Mouse (Mus musculus) embryonic stem cell, embryonic (primary cell): ENCODE results near the gene Kcnk5.

Source experiments
- CTCF ChIA-PET, 4 experiments: fragments of 300-600 bp in 2 of 4; fragments of 350-600 bp in 2 of 4; sonication (Branson Sonifier 250); formaldehyde crosslinking; loops; one replicate each; lab custom pipeline; 2022; ENCODE audit warnings: inconsistent platforms in 2 of 4; lab: Charles Lee
- POLR2A ChIA-PET, 4 experiments: fragments of 300-600 bp in 2 of 4; fragments of 350-600 bp in 2 of 4; sonication (Branson Sonifier 250); formaldehyde crosslinking; loops; one replicate each; lab custom pipeline; 2022; ENCODE audit warnings: antibody characterized with exemption in 4 of 4, inconsistent platforms in 1 of 4; lab: Charles Lee

Gene Kcnk5

DNA sequence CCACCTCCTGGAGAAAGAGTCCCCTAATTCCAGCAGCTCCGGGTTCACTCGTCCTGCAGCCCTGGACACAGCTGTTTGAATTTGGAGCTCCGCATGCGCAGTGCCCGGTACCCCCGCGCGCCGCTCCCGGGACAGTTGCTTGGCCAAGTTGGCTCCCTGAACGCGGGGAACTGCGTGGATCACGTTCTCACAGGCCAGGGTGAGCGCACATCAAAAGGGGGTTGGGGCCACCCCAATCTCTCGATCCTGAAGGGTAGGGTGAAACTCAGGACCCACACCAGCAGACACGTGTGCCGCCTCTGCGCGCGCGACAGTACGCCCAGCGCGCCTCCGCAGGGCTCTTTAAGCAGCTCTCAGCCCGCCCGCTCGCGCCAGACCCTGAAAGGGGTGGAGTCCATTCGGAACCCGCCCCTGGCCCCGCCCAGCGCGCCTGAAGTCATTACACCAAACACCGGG is at the start of gene Kcnk5:
Gene Kcnk5, minus strand, starts transcription at position 344 of the 456 bp plus-strand sequence.
- ChIA-PET CTCF (interaction anchor here in 3 of 4 experiments (0.7 to 2.6 kb wide), 7 partner anchors 39 to 78 kb away, joined by 3 to 14 read pairs (median 5); no protein-coding TSS in a partner anchor), POLR2A (interaction anchor here (0.5 to 26.7 kb wide), 120 partner anchors 9 to 835 kb away, joined by 3 to 451 read pairs (median 5); partner anchors contain the start of genes Nid2 (in 2 of the 4), Nudt13 (in 2 of the 4), Saysd1 (in 2 of the 4) and Vcl (in 2 of the 4))

DNA sequence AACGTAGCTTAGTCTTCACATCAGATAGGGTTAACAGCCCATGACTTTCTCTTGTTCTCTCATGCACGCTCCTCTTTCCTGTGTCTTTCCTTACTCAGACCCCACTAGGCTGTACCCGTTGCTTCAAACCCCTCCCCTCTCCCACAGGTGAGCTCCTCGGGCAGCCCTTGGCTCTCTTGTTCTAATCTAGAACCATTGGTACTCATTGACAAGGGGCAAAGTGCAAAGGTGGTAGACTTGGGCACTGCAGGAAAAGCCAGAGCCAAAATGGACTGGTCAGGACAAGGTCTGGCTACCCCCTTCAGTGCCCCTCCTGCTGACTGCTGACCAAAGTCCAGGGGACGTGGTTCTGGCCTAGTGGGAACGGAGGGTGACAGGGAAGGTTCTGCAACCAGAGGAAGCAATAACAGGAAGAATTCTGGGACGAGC is 48.5 kb upstream of the Kcnk5 start:
- ChIA-PET CTCF (interaction anchor here in 2 of 4 experiments (0.5 to 2.0 kb wide), 3 partner anchors 9 to 116 kb away, joined by 3 to 10 read pairs (median 6); no protein-coding TSS in a partner anchor), POLR2A (interaction anchor here in 3 of 4 experiments (0.7 to 21.5 kb wide), 15 partner anchors 8 to 253 kb away, joined by 3 to 278 read pairs (median 4); partner anchors contain the start of genes Kcnk5 (in 2 of the 3) and Gng2 (in 1 of the 3))

DNA sequence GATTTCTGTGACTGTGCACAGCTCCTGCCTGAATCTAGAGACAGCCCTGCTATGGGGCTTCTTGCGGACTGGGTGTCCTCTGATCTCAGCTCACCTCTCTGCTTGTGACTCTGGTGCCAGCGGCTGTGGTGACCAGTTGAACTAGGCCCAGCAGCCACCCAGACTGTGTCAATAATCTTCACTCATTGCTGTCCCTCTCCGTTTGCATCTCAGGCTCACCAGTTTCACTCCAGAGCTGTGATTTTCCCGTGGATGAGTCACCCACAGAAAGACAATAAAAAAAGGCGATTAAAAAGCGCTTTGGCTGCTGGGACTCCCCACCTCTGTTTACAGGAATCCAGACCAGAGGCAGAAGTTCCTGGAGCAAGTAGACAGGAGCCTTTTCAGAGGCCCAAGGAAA is 47.8 kb upstream of the Kcnk5 start:
- POLR2A ChIA-PET: interaction anchor here in 3 of 4 experiments (0.7 to 21.5 kb wide), 15 partner anchors 7 to 252 kb away, joined by 3 to 278 read pairs (median 4); partner anchors contain the start of genes Kcnk5 (in 2 of the 3) and Gng2 (in 1 of the 3)
- CTCF ChIA-PET: interaction anchor here in 1 of 4 experiments (1.5 kb wide), 1 partner anchor 115 kb away, joined by 6 read pairs; no protein-coding TSS in a partner anchor

DNA sequence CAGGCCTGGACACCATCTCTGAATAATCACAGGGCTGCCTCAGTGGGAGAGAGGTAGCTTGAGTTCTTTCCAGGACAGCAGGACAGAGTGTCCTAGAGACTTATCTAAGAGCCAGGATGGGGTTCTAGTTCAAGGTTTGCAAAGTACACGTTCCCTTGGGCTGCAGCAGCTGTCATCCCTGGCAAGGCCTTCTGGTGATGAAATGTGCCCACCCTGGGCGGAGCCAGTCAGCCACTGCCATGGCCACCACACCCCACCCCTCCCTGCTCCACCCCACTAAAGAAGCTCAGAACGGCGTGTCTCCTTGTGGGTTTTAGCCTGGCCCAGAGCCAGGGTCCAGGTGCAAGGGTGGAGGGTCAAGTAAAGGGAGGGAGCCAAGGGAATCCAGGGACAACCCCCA is 46.7 kb upstream of the Kcnk5 start:
- POLR2A ChIA-PET: interaction anchor here in 3 of 4 experiments (0.6 to 21.5 kb wide), 10 partner anchors 9 to 146 kb away, joined by 3 to 278 read pairs (median 3); partner anchors contain the start of gene Kcnk5 (in 2 of the 3)
- CTCF ChIA-PET: interaction anchor here in 1 of 4 experiments (0.6 to 2.4 kb wide), 2 partner anchors 115 to 1017 kb away, joined by 5 to 7 read pairs; no protein-coding TSS in a partner anchor

DNA sequence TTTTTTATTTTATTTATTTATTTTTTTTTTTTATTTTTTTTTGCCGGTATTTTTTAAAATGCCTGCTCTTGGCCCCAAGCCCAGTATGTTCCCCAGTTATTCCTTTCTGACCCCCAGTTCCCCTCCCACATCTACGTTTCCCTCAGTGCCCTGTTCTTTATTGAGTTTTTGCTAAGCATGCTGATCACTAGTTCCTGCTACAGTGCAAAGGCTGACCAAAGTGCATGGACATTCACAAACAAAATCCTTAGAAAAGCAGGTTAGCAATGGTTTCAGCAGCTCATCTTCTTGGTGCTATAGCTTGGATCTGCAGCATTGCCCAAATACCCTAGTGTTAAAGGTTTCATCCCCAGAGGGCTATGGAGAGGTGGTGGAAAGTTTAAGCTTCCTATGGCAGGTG is 45.4 kb upstream of the Kcnk5 start:
- POLR2A ChIA-PET: interaction anchor here in 3 of 4 experiments (0.6 to 21.5 kb wide), 8 partner anchors 16 to 113 kb away, joined by 3 to 278 read pairs (median 4); partner anchors contain the start of gene Kcnk5 (in 2 of the 3)
- CTCF ChIA-PET: interaction anchor here in 2 of 4 experiments (1.6 to 2.4 kb wide), 2 partner anchors 113 kb away, joined by 4 to 7 read pairs; no protein-coding TSS in a partner anchor

DNA sequence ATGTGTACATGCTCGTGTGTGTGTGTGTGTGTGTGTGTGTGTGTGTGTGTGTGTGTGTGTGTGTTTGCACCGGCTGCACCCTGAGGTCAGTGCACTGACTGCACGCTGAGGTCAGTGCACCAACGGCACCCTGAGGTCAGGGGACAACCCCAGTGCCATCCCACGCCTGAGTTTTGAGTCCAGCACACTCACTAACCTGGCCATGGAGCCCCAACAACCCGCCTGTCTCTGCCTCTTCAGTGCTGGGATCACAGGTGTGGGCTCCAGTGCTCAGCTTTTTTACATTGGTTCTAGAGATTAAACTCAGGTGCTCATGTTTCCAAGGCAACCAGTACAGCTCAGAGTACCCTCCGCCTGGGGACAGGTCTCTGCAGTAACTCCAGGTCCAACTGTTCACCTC is 44.9 kb upstream of the Kcnk5 start:
- ChIA-PET POLR2A (interaction anchor here in 3 of 4 experiments (0.6 to 21.5 kb wide), 10 partner anchors 12 to 112 kb away, joined by 3 to 278 read pairs (median 4); partner anchors contain the start of gene Kcnk5 (in 2 of the 3)), CTCF (interaction anchor here in 2 of 4 experiments (1.6 to 2.4 kb wide), 2 partner anchors 113 kb away, joined by 4 to 7 read pairs; no protein-coding TSS in a partner anchor)

DNA sequence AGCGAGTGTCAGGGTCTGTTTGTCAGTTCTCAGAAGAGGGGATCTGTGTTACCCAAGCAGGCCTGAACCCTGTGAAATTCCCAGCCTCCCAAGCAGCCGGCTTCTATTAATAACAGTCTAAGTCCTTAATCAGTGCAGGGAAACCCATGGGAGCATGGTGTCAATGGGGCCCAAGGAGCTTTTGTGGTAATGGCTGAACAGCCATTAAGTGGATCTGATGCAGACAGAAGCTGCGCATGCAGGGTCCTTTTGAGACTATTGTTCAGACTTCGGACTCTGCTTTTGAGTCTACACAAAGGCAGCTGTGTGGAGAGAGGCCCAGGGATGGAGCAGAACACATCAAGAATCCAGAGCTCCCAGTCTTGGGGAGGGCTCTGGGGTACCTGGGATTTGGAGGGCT is 43.9 kb upstream of the Kcnk5 start:
- ChIA-PET POLR2A (interaction anchor here in 3 of 4 experiments (0.6 to 21.5 kb wide), 14 partner anchors 11 to 254 kb away, joined by 3 to 278 read pairs (median 6); partner anchors contain the start of genes Kcnk5 (in 3 of the 3) and Kcnk16 (in 1 of the 3)), CTCF (interaction anchor here in 2 of 4 experiments (1.4 to 6.0 kb wide), 4 partner anchors 98 to 112 kb away, joined by 4 to 55 read pairs (median 6); no protein-coding TSS in a partner anchor)

DNA sequence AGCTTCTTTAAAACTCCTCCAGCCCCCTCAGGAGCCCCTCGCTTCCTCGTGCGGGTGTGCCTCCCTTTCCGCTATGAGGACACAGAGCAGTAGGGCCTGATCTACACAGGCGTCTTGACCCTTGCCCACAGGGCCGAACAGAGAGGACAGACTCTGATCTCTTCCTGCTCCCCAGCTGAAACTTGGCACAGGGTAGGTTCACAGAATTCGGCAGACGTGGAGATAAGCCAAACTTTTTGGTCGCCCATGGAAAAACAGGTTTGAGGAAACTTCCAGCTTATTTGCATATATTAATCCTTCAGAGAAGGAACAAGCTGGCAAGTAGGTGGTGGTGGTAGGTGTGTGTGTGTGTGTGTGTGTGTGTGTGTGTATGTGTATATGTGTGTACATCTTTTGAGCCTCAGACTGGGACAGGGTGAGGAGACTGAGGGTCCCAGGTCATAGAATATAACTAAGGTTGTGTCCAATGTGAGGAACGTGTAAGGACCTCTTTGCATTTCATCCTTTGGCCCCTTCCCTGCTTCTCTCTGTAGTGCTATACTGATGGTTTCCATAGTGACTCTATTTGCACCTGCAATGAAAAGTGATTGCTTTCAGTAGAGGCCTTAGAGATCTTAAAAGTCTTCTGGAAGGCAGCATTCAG is 43.1 kb upstream of the Kcnk5 start:
- POLR2A ChIA-PET: interaction anchor here (0.6 to 21.5 kb wide), 26 partner anchors 8 to 472 kb away, joined by 3 to 278 read pairs (median 5); partner anchors contain the start of gene Kcnk5 (in 3 of the 4)
- CTCF ChIA-PET: interaction anchor here (0.6 to 6.0 kb wide), 7 partner anchors 45 to 477 kb away, joined by 3 to 55 read pairs (median 8); no protein-coding TSS in a partner anchor

DNA sequence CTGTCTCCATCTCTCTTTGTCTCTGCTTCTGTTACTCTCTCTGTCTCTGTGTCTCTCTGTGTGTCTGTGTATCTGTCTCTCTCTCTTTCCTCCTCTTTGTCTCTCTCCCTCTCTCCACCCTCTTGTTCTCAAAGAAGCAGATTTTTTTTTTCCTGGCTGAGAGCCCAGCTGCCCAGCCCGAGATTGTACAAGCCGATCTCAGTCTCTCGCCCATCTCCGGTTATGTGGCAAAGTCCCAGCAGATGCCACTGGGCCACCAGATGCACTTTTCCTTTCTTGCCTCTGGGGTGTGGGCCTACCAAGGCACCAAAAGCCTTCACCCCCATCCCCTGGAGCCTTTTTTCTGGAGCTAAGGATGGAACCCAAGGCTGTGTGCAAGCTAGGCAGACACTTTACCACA is 42.6 kb upstream of the Kcnk5 start:
- CTCF ChIA-PET: interaction anchor here (0.5 to 6.0 kb wide), 10 partner anchors 14 to 273 kb away, joined by 3 to 55 read pairs (median 4); no protein-coding TSS in a partner anchor

DNA sequence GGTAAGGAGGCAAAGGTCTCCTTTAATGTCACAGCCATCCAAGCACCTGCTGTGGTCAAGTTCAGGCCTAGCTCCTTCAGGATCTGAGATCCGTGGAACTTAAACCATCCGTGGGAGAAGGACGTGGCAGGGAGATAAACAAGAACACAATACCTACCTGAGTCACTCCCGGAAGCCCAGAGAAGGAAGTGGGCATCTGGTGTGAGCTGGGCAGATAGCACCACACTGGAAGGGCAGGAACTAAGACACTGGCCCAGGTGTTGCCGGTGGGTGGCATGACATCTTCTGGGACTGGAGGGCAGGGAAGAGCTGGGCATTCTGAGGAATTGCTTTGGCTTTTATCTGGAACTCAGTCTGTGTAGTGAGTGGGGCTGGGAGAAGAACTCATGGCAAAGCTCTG is 41.6 kb upstream of the Kcnk5 start:
- ChIA-PET POLR2A (interaction anchor here (0.6 to 21.5 kb wide), 33 partner anchors 9 to 145 kb away, joined by 3 to 278 read pairs (median 5); partner anchors contain the start of genes Kcnk5 (in 3 of the 4) and Nudt13 (in 1 of the 4)), CTCF (interaction anchor here (0.6 to 6.0 kb wide), 9 partner anchors 13 to 155 kb away, joined by 3 to 55 read pairs (median 6); partner anchors contain the start of gene Kcnk5 (in 1 of the 4))

More for the DNA sequence above, 42.6 kb upstream of the Kcnk5 start:
- POLR2A ChIA-PET: interaction anchor here (0.6 to 21.5 kb wide), 33 partner anchors 9 to 472 kb away, joined by 3 to 278 read pairs (median 5); partner anchors contain the start of gene Kcnk5 (in 3 of the 4)

DNA sequence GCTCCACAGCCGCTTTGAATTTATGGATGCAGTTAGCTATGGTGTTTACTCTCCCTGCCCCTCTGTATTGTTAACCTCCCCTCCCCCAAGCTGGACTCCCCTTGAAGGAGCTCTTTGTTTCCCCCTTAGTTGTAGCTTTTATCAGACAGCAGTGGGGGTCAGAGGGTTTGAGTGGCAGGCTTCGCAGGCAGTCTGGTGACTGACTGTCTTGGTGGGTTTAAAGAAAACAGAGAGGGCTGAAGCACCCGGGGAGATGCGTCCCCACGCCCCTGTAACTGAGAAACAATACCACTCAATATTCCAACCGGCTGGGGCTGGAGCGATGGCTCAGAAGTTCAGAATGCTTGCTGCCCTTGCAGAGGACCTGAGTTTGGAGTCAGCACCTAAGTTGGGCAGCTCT is 39.5 kb upstream of the Kcnk5 start:
- CTCF ChIA-PET: interaction anchor here (0.7 to 6.0 kb wide), 19 partner anchors 13 to 109 kb away, joined by 3 to 55 read pairs (median 3); partner anchors contain the start of gene Kcnk5 (in 1 of the 4)
- POLR2A ChIA-PET: interaction anchor here (0.5 to 21.5 kb wide), 48 partner anchors 9 to 419 kb away, joined by 3 to 278 read pairs (median 4); partner anchors contain the start of genes Kcnk5 (in 2 of the 4), Saysd1 (in 2 of the 4) and Usp54 (in 1 of the 4)

DNA sequence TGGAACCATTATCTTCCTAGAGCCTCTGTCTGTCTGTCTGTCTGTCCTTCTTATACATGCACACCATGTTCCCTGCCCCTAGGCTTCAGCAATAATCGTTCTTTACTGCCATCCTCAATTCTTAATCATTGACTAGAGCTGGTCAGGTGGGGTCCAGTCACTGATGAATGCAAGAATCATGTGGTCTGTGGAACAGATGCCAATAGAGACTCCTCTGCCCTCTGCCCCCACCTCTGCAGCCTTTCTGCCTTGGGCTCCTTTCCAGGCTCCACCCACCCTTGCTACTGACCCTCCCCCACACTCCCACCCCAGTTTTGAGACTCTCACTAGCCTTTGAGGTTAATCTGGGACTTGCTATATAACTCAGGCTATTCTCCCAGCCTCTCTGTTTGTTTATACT is 38.2 kb upstream of the Kcnk5 start:
- ChIA-PET CTCF (interaction anchor here in 1 of 4 experiments (0.6 kb wide), 1 partner anchor 100 kb away, joined by 3 read pairs; no protein-coding TSS in a partner anchor), POLR2A (interaction anchor here in 3 of 4 experiments (0.6 to 21.5 kb wide), 16 partner anchors 8 to 340 kb away, joined by 3 to 278 read pairs (median 5); partner anchors contain the start of gene Kcnk5 (in 3 of the 3))

DNA sequence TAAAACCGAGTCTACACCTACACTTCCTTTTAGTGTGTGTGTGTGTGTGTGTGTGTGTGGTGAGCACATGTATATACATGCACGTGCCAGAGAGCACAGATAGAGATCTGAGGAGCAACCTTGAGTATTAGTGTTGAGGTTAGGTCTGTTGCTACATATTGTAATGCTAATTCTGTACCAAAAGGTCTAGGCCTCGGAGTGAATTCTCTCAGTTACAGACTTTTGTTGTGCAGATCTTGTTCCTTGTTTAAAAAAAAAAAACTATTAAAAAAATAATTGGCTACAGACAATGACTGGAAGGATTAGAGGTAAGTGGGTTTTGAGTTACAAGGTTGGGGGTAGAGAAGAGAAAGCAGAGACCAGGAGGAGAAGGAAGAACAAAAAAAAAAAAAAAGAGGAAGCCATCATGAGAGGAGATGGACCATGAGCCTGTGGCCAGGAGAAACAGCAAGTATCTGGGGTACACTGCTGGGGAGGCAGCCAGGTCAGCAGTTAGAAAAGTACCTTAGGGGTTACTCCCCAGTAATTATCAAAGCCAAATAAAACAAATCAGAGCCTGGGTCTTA is 35.8 kb upstream of the Kcnk5 start:
- ChIA-PET CTCF (no interaction called here), POLR2A (interaction anchor here in 3 of 4 experiments (1.2 to 21.5 kb wide), 6 partner anchors 13 to 39 kb away, joined by 4 to 278 read pairs (median 8); partner anchors contain the start of gene Kcnk5 (in 3 of the 3))

DNA sequence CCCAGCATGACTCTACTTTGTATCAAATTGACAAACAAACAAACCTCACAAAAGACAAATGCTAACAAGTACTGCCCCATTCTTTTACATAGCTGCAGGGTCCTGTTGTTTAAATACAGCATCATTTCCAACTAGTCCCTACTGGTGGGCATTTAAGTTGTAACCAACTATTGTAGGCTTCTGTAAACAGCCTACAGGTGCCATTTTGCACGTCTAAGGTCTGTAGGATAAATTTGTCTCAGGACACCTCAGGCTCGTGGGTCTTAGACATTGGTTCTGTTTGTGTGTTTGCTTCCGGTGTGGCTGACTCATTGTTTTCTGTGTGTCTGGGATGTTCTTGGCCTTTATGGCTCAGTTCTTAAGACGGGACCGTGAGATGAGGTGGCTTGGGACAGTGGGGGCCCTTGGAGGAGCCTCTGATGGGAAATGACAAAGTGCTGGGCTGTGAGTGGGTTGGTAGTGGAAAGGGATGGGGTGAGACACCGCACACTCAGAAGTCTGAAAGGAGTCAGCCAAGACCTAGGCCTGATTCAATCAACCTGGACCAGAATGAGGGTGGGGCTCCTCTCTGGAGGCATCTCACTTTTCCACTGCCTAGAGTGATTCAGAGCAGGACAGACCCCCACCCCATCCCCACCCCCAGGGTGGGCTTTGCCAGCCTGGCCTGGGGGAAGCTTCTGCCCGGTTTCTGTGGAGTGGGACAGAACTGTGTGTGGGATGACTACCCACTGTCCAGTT is 35.1 kb upstream of the Kcnk5 start:
- ChIA-PET POLR2A (interaction anchor here in 3 of 4 experiments (0.6 to 21.5 kb wide), 13 partner anchors 14 to 1196 kb away, joined by 3 to 278 read pairs (median 4); partner anchors contain the start of gene Kcnk5 (in 3 of the 3)), CTCF (no interaction called here)

DNA sequence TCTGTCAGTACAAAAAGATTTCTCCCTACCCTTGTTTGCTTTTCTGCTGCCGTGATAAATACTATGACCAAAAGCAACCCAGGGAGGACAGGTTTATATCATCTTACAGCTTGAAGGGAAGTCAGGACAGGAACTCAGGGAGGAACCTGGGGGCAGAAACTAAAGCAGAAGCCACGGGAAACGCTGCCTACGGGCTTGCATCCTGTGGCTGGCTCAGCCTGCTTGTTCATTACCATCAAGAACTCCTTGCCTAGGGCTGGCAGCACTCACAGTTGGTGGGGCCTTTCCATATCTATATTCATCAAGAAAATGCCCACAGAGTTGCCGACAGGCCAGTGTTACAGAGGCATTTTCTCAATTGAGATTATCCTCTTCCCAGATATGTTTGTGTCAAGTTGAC is 34.2 kb upstream of the Kcnk5 start:
- ChIA-PET CTCF (no interaction called here), POLR2A (interaction anchor here in 3 of 4 experiments (0.6 to 21.5 kb wide), 11 partner anchors 14 to 1197 kb away, joined by 3 to 278 read pairs (median 4); partner anchors contain the start of gene Kcnk5 (in 3 of the 3))

DNA sequence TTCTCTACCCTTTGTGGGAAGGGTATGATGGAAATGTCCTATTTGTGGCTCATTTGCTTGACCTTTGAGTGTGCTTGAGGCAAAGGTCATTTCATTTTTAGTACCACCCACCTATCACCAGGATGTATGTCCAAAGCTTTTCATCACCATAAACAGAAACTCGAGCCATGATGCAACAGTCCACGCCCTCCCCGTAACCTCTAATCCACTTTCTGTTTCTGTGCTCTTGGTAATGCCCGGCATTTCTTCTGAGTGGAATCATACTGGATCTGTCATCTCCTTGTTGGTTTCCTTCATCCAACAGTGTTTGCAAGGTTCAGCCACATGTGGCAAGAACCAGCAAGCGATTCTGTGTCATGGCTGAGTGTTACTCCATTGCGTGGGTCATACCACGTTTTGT is 32.5 kb upstream of the Kcnk5 start:
- CTCF ChIA-PET: no interaction called here

More for the DNA sequence above, 32.5 kb upstream of the Kcnk5 start:
- POLR2A ChIA-PET: interaction anchor here in 2 of 4 experiments (0.7 to 6.0 kb wide), 6 partner anchors 9 to 47 kb away, joined by 3 to 47 read pairs (median 3); partner anchors contain the start of gene Kcnk5 (in 1 of the 2)
